Mouse (Mus musculus) stomach, embryonic 15.5 days (tissue): ENCODE results near the gene Afg1l. TPM values are rescaled to one million over a fixed set of nuclear protein-coding genes. Genes with fewer than 3 reads are reported as not detected.
A peak's percentile ranks its signal among the peaks of the same experiment; 100 is the strongest.

ENCODE experiments used
- ATAC-seq: fragments of 200-750 bp; cut with Nextera tagmentation; 2 replicates; pipeline ENCODE4 v1.8.0; 2017; ENCODE audit warnings: low read depth, moderate number of reproducible peaks, moderate TSS enrichment; ENCODE audit not compliant: insufficient read depth, low FRiP score
- H3K27ac ChIP-seq: fragments of 300-500 bp; sonication (generic); 2 replicates; pipeline ENCODE4 v1.5.1; 2015; ENCODE audit warnings: mild to moderate bottlenecking, inconsistent platforms
- H3K27me3 ChIP-seq: fragments of 300-500 bp; sonication (generic); replicated peaks from 2 replicates; pipeline ENCODE4 v1.6.1; 2015; ENCODE audit warnings: inconsistent platforms
- H3K36me3 ChIP-seq: fragments of 300-500 bp; sonication (generic); 2 replicates; pipeline ENCODE4 v1.6.1; 2015; ENCODE audit warnings: inconsistent platforms
- H3K4me1 ChIP-seq: fragments of 300-500 bp; sonication (generic); 2 replicates; pipeline ENCODE4 v1.6.1; 2015; ENCODE audit warnings: inconsistent platforms
- H3K4me2 ChIP-seq: fragments of 300-500 bp; sonication (generic); 2 replicates; pipeline ENCODE4 v1.6.1; 2015; ENCODE audit warnings: mild to moderate bottlenecking, inconsistent platforms
- H3K4me3 ChIP-seq: fragments of 300-500 bp; sonication (generic); replicated peaks from 2 replicates; pipeline ENCODE4 v1.5.1; 2015; ENCODE audit warnings: inconsistent platforms
- H3K9ac ChIP-seq: fragments of 300-500 bp; sonication (generic); 2 replicates; pipeline ENCODE4 v1.6.1; 2015; ENCODE audit warnings: inconsistent platforms
- H3K9me3 ChIP-seq: fragments of 300-500 bp; sonication (generic); 2 replicates; pipeline ENCODE4 v1.6.1; 2016; ENCODE audit warnings: inconsistent platforms
- WGBS: fragments of 180-500 bp; shearing (Covaris S2); methylation state at CpG from one replicate; pipeline ENCODE4 v1.1.7; 2015; 5-methylcytosine and 5-hydroxymethylcytosine counted together
- polyA plus RNA-seq: library from polyadenylated mRNA; unstranded; fragments of >200 nt; fragmentation: Nextera tagmentation; extraction: Ambion mirVana; gene quantifications from 2 replicates; pipeline ENCODE4 v1.2.1, GENCODE M21; 2015

The Afg1l gene
- polyA plus RNA-seq, 1 experiment from 2014 or later: 8.9 TPM

GRCm38 (mm10) chr10:42417530-42418174, 60.7 kb downstream of the Afg1l start:
- no peak for ATAC-seq
- Histone ChIP-seq H3K4me3 (no peak overlapping the region), H3K36me3 (peaks cover 5% of the 10 kb centered on the region; the same call in 1 of the 2 replicates), H3K4me1 (no peaks in the 10 kb centered on the region), H3K9me3 (no peaks in the 10 kb centered on the region), H3K27ac (no peak overlapping the region), H3K4me2 (no peak overlapping the region), H3K27me3 (no peaks in the 10 kb centered on the region), H3K9ac (no peak overlapping the region)
- 76% methylated on average over 10 of the region's 10 CpGs for WGBS

- WGBS: 82% methylated on average over 4 of the region's 4 CpGs
- Histone ChIP-seq H3K36me3 (peaks cover 5% of the 10 kb centered on the region; the same call in 1 of the 2 replicates), H3K9ac (no peak overlapping the region), H3K4me1 (no peaks in the 10 kb centered on the region), H3K9me3 (no peaks in the 10 kb centered on the region), H3K4me2 (no peak overlapping the region), H3K27me3 (no peaks in the 10 kb centered on the region), H3K4me3 (no peak overlapping the region), H3K27ac (no peak overlapping the region)
- no peak for ATAC-seq
Observed at GRCm38 (mm10) chr10:42415821-42416470, 62.4 kb downstream of the Afg1l start.

- H3K4me3 ChIP-seq: no peak overlapping the region
- no peaks in the 10 kb centered on the region for H3K4me1 ChIP-seq
- H3K27me3 ChIP-seq: no peaks in the 10 kb centered on the region
- WGBS: 54% methylated on average over 6 of the region's 6 CpGs
- peaks cover 5% of the 10 kb centered on the region; the same call in 1 of the 2 replicates for H3K36me3 ChIP-seq
- no peaks in the 10 kb centered on the region for H3K9me3 ChIP-seq
- no peak overlapping the region for H3K9ac ChIP-seq
- H3K27ac ChIP-seq: no peak overlapping the region
- no peak overlapping the region for H3K4me2 ChIP-seq
- ATAC-seq: peak; percentile 43; the same call in 1 of the 2 replicates
Observed at GRCm38 (mm10) chr10:42410748-42411537, 67.4 kb downstream of the Afg1l start.

DNA sequence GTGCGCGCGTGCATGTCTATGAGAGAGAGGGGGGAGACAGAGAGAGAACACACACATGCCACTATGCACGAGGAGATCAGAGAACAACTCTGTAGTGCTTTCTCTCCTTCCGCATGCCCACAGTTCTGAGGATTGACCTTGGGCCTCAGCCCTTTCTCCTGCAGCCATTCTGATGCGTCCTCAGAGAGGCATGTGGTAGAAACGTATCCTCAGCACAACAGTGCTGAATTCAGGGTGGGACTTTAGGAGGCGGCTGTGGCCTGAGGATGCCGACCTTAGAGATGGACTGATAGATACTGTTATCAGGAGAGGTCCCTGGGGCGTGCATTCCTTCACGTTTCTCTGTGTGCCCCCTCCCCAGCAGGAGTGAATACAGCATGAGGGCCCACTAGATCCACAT, 87.9 kb downstream of the Afg1l start:
- ATAC-seq: no peak
- 71% methylated on average over 11 of the region's 11 CpGs for WGBS
- no peaks in the 10 kb centered on the region for H3K27me3 ChIP-seq

GRCm38 (mm10) chr10:42388181-42388580, 90.2 kb downstream of the Afg1l start:
- no peaks in the 10 kb centered on the region for H3K4me1 ChIP-seq
- ATAC-seq: no peak
- no peaks in the 10 kb centered on the region for H3K36me3 ChIP-seq
- no peaks in the 10 kb centered on the region for H3K27me3 ChIP-seq
- no peak overlapping the region for H3K4me3 ChIP-seq
- no peak overlapping the region for H3K4me2 ChIP-seq
- H3K27ac ChIP-seq: no peak overlapping the region
- no peaks in the 10 kb centered on the region for H3K9me3 ChIP-seq
- H3K9ac ChIP-seq: no peak overlapping the region

More for the DNA sequence above, 87.9 kb downstream of the Afg1l start:
- no peaks in the 10 kb centered on the region for H3K36me3 ChIP-seq
- H3K9ac ChIP-seq: no peak overlapping the region
- no peaks in the 10 kb centered on the region for H3K4me1 ChIP-seq
- H3K4me3 ChIP-seq: no peak overlapping the region
- H3K4me2 ChIP-seq: no peak overlapping the region
- H3K27ac ChIP-seq: no peak overlapping the region
- H3K9me3 ChIP-seq: no peaks in the 10 kb centered on the region

GRCm38 (mm10) chr10:42384946-42385644, 93.3 kb downstream of the Afg1l start:
- Histone ChIP-seq H3K4me2 (no peak overlapping the region), H3K4me1 (no peaks in the 10 kb centered on the region), H3K9me3 (no peaks in the 10 kb centered on the region), H3K36me3 (no peaks in the 10 kb centered on the region), H3K4me3 (no peak overlapping the region), H3K9ac (no peak overlapping the region), H3K27me3 (no peaks in the 10 kb centered on the region), H3K27ac (no peak overlapping the region)
- ATAC-seq: no peak
- WGBS: 77% methylated on average over 13 of the region's 13 CpGs

DNA sequence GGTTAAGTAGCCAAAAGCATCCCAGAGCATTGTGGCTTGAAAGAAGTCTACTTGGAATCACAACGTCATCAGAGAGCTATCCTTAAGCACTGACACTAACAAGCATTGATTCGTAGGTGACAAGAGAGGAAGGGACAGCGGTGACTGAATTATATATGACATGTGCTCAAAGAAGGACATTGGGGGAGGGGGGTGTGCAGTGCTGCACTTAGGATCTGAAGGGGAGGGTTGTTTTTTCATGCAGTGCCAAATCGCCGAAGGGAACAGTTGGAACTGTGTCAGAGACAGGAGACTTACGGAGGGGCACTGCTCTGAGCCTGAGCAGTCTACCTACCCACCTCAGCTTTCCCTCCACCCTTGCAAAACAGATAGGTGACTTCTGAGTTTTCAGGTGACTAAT, 94.7 kb downstream of the Afg1l start:
- no peak for ATAC-seq
- Histone ChIP-seq H3K27me3 (no peaks in the 10 kb centered on the region), H3K4me1 (no peaks in the 10 kb centered on the region), H3K9ac (no peak overlapping the region), H3K27ac (no peak overlapping the region), H3K36me3 (no peaks in the 10 kb centered on the region), H3K4me3 (no peak overlapping the region), H3K4me2 (no peak overlapping the region), H3K9me3 (no peaks in the 10 kb centered on the region)
- 67% methylated on average over 6 of the region's 6 CpGs for WGBS

DNA sequence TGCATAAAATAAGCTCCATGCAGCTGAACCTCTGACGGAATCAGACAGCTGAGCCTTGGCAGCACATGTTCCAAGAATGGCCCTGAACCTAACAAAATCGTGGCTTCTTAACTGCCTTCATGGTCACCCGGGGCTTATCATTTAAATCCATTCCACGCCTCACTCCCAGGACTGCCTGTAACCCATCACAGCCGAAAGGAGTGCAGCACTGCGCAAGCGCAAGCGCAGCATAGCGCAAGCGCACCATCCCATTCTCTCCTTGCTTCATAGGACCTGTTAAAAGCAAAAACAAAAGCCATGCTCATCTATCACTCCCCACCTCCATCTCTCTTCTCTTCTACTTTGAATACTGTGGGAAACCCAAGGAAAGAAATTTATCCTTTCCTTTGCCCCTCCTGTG, 114.1 kb downstream of the Afg1l start:
- H3K4me1 ChIP-seq: no peaks in the 10 kb centered on the region
- H3K27me3 ChIP-seq: no peaks in the 10 kb centered on the region
- H3K36me3 ChIP-seq: no peaks in the 10 kb centered on the region
- H3K9me3 ChIP-seq: no peaks in the 10 kb centered on the region
- H3K9ac ChIP-seq: no peak overlapping the region
- no peak overlapping the region for H3K4me3 ChIP-seq
- no peak for ATAC-seq
- no peak overlapping the region for H3K27ac ChIP-seq
- WGBS: 85% methylated on average over 10 of the region's 10 CpGs
- H3K4me2 ChIP-seq: no peak overlapping the region

DNA sequence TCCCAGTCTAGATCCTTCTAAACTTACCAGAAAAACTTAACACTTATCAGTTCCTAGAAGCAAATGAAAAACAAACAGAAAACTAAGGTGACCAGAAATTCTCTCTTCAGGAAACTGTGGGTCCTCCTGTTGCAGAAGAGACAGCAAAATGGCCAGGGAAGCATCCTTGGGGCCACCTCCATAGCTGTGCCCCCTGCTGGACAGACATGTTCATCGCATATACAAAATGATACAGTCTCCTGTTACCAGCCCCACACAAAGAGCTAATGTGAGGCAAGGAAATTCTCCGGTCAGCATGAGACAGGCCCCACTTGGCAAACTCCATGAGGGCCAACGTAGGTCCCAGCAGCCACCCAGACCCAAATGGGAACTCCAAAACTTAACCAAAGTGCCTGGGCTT, 122.4 kb downstream of the Afg1l start:
- Histone ChIP-seq H3K27me3 (no peaks in the 10 kb centered on the region), H3K9ac (no peak overlapping the region), H3K4me3 (no peak overlapping the region), H3K27ac (no peak overlapping the region), H3K9me3 (no peaks in the 10 kb centered on the region), H3K4me1 (no peaks in the 10 kb centered on the region), H3K4me2 (no peak overlapping the region), H3K36me3 (no peaks in the 10 kb centered on the region)
- ATAC-seq: no peak
- WGBS: 72% methylated on average over 3 of the region's 3 CpGs

- WGBS: 54% methylated on average over 5 of the region's 5 CpGs
- no peak overlapping the region for H3K9ac ChIP-seq
- H3K27ac ChIP-seq: no peak overlapping the region
- H3K36me3 ChIP-seq: no peaks in the 10 kb centered on the region
- ATAC-seq: 0 out of 2 replicates have a peak, but pooled peaks have one; percentile 43
- no peak overlapping the region for H3K4me2 ChIP-seq
- 0 out of 2 replicates have a peak, but pooled peaks cover 5% of the 10 kb centered on the region for H3K4me1 ChIP-seq
- H3K27me3 ChIP-seq: no peaks in the 10 kb centered on the region
- no peaks in the 10 kb centered on the region for H3K9me3 ChIP-seq
- H3K4me3 ChIP-seq: no peak overlapping the region
Observed at GRCm38 (mm10) chr10:42347986-42348385, 130.4 kb downstream of the Afg1l start.

- Histone ChIP-seq H3K27ac (no peak overlapping the region), H3K4me1 (0 out of 2 replicates have a peak, but pooled peaks cover 5% of the 10 kb centered on the region), H3K36me3 (no peaks in the 10 kb centered on the region), H3K4me3 (no peak overlapping the region), H3K4me2 (no peak overlapping the region), H3K9me3 (no peaks in the 10 kb centered on the region), H3K9ac (no peak overlapping the region), H3K27me3 (no peaks in the 10 kb centered on the region)
- WGBS: 55% methylated on average over 5 of the region's 5 CpGs
- ATAC-seq: no peak
Observed at GRCm38 (mm10) chr10:42347127-42347526, 131.2 kb downstream of the Afg1l start.
